Mouse (Mus musculus) MEL (cell line): ENCODE measurements around the gene Scd3.

Experiments used
- CTCF ChIP-seq, 3 experiments: IDR thresholded peaks in 2 of 3; conservative IDR thresholded peaks in 1 of 3; 2 replicates each; pipeline ENCODE4 v1.5.1; 2011 to 2012; ENCODE audit warnings: low read length in 3 of 3, low read depth in 2 of 3, mild to moderate bottlenecking in 2 of 3, improper control_type of control experiment in 1 of 3, inconsistent platforms in 1 of 3, mixed read lengths in 1 of 3, moderate library complexity in 1 of 3; ENCODE audit not compliant: control insufficient read depth in 1 of 3, insufficient read depth in 1 of 3, poor library complexity in 1 of 3, severe bottlenecking in 1 of 3
- E2F4 ChIP-seq: IDR thresholded peaks from 2 replicates; pipeline ENCODE4 v1.6.1; 2011; ENCODE audit warnings: low read depth, low read length, improper control_type of control experiment, borderline replicate concordance
- GABPA ChIP-seq: IDR thresholded peaks from 2 replicates; pipeline ENCODE4 v1.6.1; 2012; ENCODE audit warnings: low read depth, mild to moderate bottlenecking, inconsistent platforms, low read length, improper control_type of control experiment, moderate library complexity
- GATA1 ChIP-seq: IDR thresholded peaks from 2 replicates; pipeline ENCODE4 v1.6.1; 2011; ENCODE audit warnings: low read depth, low read length, improper control_type of control experiment
- MAX ChIP-seq: IDR thresholded peaks from 2 replicates; pipeline ENCODE4 v1.6.1; 2011; ENCODE audit warnings: low read length, improper control_type of control experiment
- MEF2A ChIP-seq: IDR thresholded peaks from 2 replicates; pipeline ENCODE4 v1.6.1; 2014; ENCODE audit warnings: low read depth, mild to moderate bottlenecking, inconsistent platforms, low read length, improper control_type of control experiment; ENCODE audit not compliant: poor library complexity, insufficient replicate concordance, severe bottlenecking; ENCODE audit errors: extremely low read depth
- NRF1 ChIP-seq: IDR thresholded peaks from 2 replicates; pipeline ENCODE4 v1.6.1; 2014; ENCODE audit warnings: low read depth, mild to moderate bottlenecking, inconsistent platforms, low read length, improper control_type of control experiment, moderate library complexity; ENCODE audit not compliant: poor library complexity, insufficient read depth, severe bottlenecking
- POLR2A ChIP-seq, 2 experiments: IDR thresholded peaks; 2 replicates each; pipeline ENCODE4 v1.6.1; 2011 to 2012; ENCODE audit warnings: low read length in 2 of 2, mild to moderate bottlenecking in 2 of 2, control low read depth in 1 of 2, improper control_type of control experiment in 1 of 2, low read depth in 1 of 2, moderate library complexity in 1 of 2; ENCODE audit not compliant: control insufficient read depth in 1 of 2, insufficient read depth in 1 of 2, poor library complexity in 1 of 2
- POLR2AphosphoS2 ChIP-seq: IDR thresholded peaks from 2 replicates; pipeline ENCODE4 v1.6.1; 2011; ENCODE audit warnings: low read length, improper control_type of control experiment
- RAD21 ChIP-seq: IDR thresholded peaks from 2 replicates; pipeline ENCODE4 v1.6.1; 2011; ENCODE audit warnings: mild to moderate bottlenecking, low read depth, low read length, improper control_type of control experiment
- RCOR1 ChIP-seq: IDR thresholded peaks from 2 replicates; pipeline ENCODE4 v1.6.1; 2012; ENCODE audit warnings: low read depth, mild to moderate bottlenecking, inconsistent platforms, low read length, improper control_type of control experiment
- TCF12 ChIP-seq: IDR thresholded peaks from 2 replicates; pipeline ENCODE4 v1.6.1; 2014; ENCODE audit warnings: low read depth, mild to moderate bottlenecking, inconsistent platforms, low read length, improper control_type of control experiment, moderate library complexity
- USF2 ChIP-seq, 2 experiments: IDR thresholded peaks; 2 replicates each; pipeline ENCODE4 v1.6.1; 2011 to 2012; ENCODE audit warnings: improper control_type of control experiment in 2 of 2, low read length in 2 of 2, borderline replicate concordance in 1 of 2, inconsistent platforms in 1 of 2, low read depth in 1 of 2, mild to moderate bottlenecking in 1 of 2; ENCODE audit not compliant: insufficient read depth in 1 of 2
- ZKSCAN1 ChIP-seq: IDR thresholded peaks from 2 replicates; pipeline ENCODE4 v1.6.1; 2012; ENCODE audit warnings: low read depth, mild to moderate bottlenecking, inconsistent platforms, low read length, improper control_type of control experiment, moderate library complexity

DNA sequence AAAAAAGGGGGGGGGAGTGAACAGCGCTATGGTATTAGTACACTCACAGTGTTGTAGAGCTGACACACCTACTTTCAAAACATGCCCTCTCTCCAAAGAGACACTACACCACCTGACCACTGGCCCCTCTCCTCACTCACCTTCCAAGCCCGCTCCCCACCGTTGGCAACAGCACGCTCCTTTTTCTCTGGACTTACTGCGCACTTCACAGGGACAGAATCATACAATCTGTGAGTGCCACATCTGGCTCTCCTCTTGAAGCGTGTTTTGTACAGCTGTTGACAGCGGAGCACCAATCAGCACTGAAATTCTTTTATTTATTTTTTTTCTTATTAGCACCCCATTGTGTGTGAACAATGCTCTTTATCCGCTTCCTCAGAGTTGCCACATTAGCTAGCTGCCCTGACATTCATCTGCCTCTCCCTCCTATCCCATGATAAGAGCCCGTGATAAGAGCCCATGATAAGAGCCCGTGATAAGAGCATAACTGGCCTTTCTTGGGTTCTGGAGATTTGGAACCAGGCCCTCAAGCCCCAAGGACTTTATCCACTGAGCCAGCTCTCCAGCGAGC, 43.4 kb downstream of the Scd3 start:
- TF ChIP-seq RAD21 (no peak; the same call in 1 of the 2 replicates), CTCF (IDR thresholded peaks at IDR 0.05 in 2 of 3, conservative IDR thresholded peaks at IDR 0.05 in 1 of 3; ENCODE audit: control insufficient read depth in 1 of 3, insufficient read depth in 1 of 3, low read depth in 2 of 3, low read length in 3 of 3, poor library complexity in 1 of 3, severe bottlenecking in 1 of 3) (no peak; a peak in 1 of 6 replicates), E2F4 (no peak), MEF2A (no peak), RCOR1 (peak; percentile 29; the same call in 1 of the 2 replicates), MAX (peak; percentile 51; the same call in 1 of the 2 replicates), TCF12 (peak; percentile 45; the same call in 1 of the 2 replicates), GATA1 (peak; percentile 95), POLR2A (IDR thresholded peaks at IDR 0.05; ENCODE audit: control insufficient read depth in 1 of 2, insufficient read depth in 1 of 2, low read depth in 1 of 2, low read length in 2 of 2, poor library complexity in 1 of 2) (no peak), POLR2AphosphoS2 (no peak), NRF1 (no peak), ZKSCAN1 (no peak), GABPA (no peak), USF2 (IDR thresholded peaks at IDR 0.05; ENCODE audit: borderline replicate concordance in 1 of 2, insufficient read depth in 1 of 2, low read depth in 1 of 2, low read length in 2 of 2) (no peak)
